Mouse (Mus musculus) intestine, embryonic 16.5 days (tissue): ENCODE measurements at regions not wholly inside any gene's neighbourhood (a gene's known extent, or its start where the extent isn't known, plus 50 kb on each side); places are given as distances from the start of the nearest gene placed in this dataset.

Experiments used
- ATAC-seq: fragments of 200-750 bp; cut with Nextera tagmentation; 2 replicates; pipeline ENCODE4 v1.8.0; 2017; ENCODE audit warnings: moderate TSS enrichment, moderate library complexity
- H3K27ac ChIP-seq: fragments of 300-500 bp; sonication (generic); 2 replicates; pipeline ENCODE4 v1.5.1; 2014; ENCODE audit warnings: mild to moderate bottlenecking, low read length
- H3K27me3 ChIP-seq: fragments of 300-500 bp; sonication (generic); replicated peaks from 2 replicates; pipeline ENCODE4 v1.6.1; 2014; ENCODE audit warnings: low read length, control low read depth, mixed read lengths; ENCODE audit not compliant: control insufficient read depth, insufficient read depth
- H3K36me3 ChIP-seq: fragments of 300-500 bp; sonication (generic); 2 replicates; pipeline ENCODE4 v1.6.1; 2014; ENCODE audit warnings: low read length, control low read depth; ENCODE audit not compliant: control insufficient read depth, insufficient read depth
- H3K4me1 ChIP-seq: fragments of 300-500 bp; sonication (generic); 2 replicates; pipeline ENCODE4 v1.6.1; 2014; ENCODE audit warnings: low read length, control low read depth, mixed read lengths; ENCODE audit not compliant: control insufficient read depth, insufficient read depth
- H3K4me2 ChIP-seq: fragments of 300-500 bp; sonication (generic); 2 replicates; pipeline ENCODE4 v1.6.1; 2014; ENCODE audit warnings: low read depth, low read length, control low read depth
- H3K4me3 ChIP-seq: fragments of 300-500 bp; sonication (generic); 2 replicates; pipeline ENCODE4 v1.5.1; 2014; ENCODE audit warnings: mild to moderate bottlenecking, low read length
- H3K9ac ChIP-seq: fragments of 300-500 bp; sonication (generic); 2 replicates; pipeline ENCODE4 v1.6.1; 2014; ENCODE audit warnings: low read depth, low read length
- H3K9me3 ChIP-seq: fragments of 300-500 bp; sonication (generic); 2 replicates; pipeline ENCODE4 v1.6.1; 2016; ENCODE audit warnings: low read length, control low read depth; ENCODE audit not compliant: control insufficient read depth
- WGBS: fragments of 180-500 bp; shearing (Covaris S2); extraction: QIAGEN DNeasy Blood & Tissue Kit; methylation state at CpG from one replicate; pipeline ENCODE4 v1.1.7; 2014; 5-methylcytosine and 5-hydroxymethylcytosine counted together

DNA sequence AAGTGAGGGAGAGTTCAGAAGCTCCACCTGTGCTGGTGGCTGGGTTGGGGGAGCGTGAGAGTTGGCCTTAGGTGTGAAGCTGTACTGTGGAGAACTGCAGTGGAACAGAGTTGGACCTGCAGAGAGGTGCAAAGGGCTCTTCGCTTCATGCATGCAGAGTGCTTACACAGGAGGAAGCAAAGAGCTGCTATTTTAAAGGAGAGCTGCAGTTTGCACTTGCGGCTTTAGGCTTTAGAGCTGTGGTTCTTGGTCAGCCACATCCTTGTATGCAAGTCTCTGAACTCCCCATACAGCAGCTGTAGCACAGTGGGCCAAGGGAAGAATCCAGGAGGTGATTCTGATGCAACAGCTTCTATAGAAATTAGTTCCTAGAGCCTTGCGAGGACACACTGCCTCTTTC lies 334.0 kb upstream of the Id2 start:
- WGBS, result 95% methylated on average over 4 of the region's 4 CpGs

DNA sequence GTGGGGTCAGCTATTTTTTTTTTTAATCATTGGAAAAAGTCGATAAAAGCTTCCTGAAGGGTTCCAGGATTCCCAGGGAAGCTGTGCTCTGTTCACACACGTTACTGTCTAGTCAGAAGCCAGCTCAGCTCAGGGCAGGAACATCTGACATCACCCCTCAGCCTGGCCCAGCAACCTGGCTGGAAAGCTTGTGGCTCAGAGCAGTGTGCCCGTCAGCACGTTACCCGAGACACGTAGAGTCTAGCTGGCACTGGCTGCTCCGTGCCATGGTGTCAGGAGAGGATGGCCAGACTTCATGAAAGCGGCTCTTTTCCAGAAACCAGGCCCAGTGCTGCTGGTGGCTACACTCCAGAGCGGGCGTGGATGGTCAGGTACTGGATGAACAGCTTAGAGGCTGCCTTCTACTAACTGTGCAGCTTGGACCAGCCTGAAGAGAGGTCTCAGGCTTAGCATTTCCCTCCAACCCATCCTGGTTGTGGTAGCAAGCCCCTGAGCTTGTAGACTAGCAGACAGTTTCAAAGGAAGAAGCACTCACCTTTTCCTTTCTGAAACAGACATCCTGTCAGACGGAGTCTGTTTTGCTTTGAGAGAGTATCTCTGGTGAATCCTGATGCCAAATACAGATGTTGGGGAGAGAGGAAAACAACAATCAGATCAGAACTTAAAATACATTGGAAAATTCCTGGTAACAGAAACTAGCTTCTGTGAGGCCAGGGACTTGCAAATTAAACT lies 331.1 kb upstream of the Id2 start:
- Histone ChIP-seq H3K4me2 (no peak overlapping the region), H3K4me3 (no peak overlapping the region), H3K27ac (no peak overlapping the region), H3K27me3 (no peaks in the 10 kb centered on the region), H3K9me3 (no peaks in the 10 kb centered on the region), H3K9ac (no peak overlapping the region), H3K4me1 (no peaks in the 10 kb centered on the region), H3K36me3 (no peaks in the 10 kb centered on the region)
- ATAC-seq, result no peak
- 81% methylated on average over 11 of the region's 11 CpGs for WGBS

More for the DNA sequence above, 334.0 kb upstream of the Id2 start:
- Histone ChIP-seq H3K4me3 (no peak overlapping the region), H3K9ac (no peak overlapping the region), H3K27ac (no peak overlapping the region), H3K4me1 (no peaks in the 10 kb centered on the region), H3K4me2 (no peak overlapping the region), H3K27me3 (no peaks in the 10 kb centered on the region), H3K9me3 (no peaks in the 10 kb centered on the region), H3K36me3 (no peaks in the 10 kb centered on the region)
- ATAC-seq, result no peak

DNA sequence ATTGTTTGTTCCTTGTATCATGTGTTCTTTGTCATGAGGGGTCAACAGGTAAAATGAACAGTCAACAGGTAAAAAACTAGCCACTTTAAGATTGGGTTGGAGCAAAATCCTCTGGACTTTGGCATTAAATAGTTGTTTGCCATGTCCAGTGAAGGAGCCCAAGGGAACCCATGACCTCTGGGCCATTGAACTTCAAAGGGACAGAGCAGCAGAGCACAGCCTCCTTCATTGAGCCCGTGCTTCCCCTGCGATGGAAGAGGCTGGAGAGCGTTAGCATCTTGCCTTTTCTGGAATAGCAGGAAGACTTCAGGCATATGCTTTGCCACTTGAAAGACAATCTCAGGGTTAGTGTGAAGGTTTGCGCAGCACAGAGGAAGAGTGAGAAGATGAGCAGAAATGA lies 320.4 kb upstream of the Id2 start:
- Histone ChIP-seq H3K27ac (no peak overlapping the region), H3K9ac (no peak overlapping the region), H3K27me3 (no peaks in the 10 kb centered on the region), H3K9me3 (no peaks in the 10 kb centered on the region), H3K4me1 (no peaks in the 10 kb centered on the region), H3K4me2 (no peak overlapping the region), H3K4me3 (no peak overlapping the region), H3K36me3 (no peaks in the 10 kb centered on the region)
- no peak for ATAC-seq
- WGBS, result 81% methylated on average over 4 of the region's 4 CpGs

DNA sequence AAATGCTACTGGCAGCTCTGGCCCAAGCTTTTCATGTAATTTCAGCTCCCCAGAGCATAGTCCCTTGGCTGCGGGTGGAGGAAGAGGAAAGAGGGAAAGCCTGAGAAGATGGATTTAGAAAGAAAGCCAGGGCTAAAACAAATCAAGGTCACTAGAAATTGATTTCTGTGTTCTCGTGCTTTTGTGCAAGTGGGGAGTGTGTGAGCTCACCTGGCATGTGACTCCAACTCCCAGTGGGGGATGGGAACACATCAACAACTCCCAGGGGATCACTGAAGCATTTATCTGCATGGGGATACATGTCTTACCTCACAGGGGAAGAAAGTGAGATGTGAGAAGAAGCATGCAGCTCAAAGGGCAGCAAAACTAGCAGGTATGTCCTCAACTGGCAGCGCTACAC lies 319.6 kb upstream of the Id2 start:
- no peaks in the 10 kb centered on the region for H3K4me1 ChIP-seq
- no peaks in the 10 kb centered on the region for H3K27me3 ChIP-seq
- H3K36me3 ChIP-seq, result no peaks in the 10 kb centered on the region
- H3K9ac ChIP-seq, result no peak overlapping the region
- 60% methylated on average over 3 of the region's 3 CpGs for WGBS
- no peak overlapping the region for H3K4me2 ChIP-seq
- ATAC-seq, result no peak
- H3K9me3 ChIP-seq, result no peaks in the 10 kb centered on the region
- H3K4me3 ChIP-seq, result no peak overlapping the region
- H3K27ac ChIP-seq, result no peak overlapping the region

DNA sequence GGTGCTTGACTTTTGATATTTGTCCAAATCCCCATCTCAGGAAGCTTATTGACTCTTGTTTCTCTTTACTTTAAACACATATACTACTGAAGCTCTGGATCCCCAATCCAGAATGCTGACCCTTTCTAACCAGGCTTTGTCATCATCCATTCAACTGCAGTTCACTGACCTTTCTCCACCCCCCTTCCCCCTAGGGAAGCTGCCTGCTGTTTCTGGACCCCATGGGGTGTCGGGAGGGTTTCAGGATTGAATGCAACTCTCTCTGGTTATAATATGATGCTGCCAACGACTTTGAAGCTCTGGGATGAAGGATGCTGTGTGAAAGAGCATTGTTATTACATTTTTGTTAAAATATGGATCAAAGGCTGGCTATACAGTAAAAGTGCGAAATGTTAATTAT lies 318.7 kb upstream of the Id2 start:
- no peak overlapping the region for H3K9ac ChIP-seq
- no peaks in the 10 kb centered on the region for H3K27me3 ChIP-seq
- H3K4me1 ChIP-seq, result no peaks in the 10 kb centered on the region
- H3K36me3 ChIP-seq, result no peaks in the 10 kb centered on the region
- no peaks in the 10 kb centered on the region for H3K9me3 ChIP-seq
- no peak overlapping the region for H3K4me2 ChIP-seq
- no peak overlapping the region for H3K4me3 ChIP-seq
- WGBS, result 50% methylated on average over 3 of the region's 3 CpGs
- no peak overlapping the region for H3K27ac ChIP-seq
- ATAC-seq, result no peak

DNA sequence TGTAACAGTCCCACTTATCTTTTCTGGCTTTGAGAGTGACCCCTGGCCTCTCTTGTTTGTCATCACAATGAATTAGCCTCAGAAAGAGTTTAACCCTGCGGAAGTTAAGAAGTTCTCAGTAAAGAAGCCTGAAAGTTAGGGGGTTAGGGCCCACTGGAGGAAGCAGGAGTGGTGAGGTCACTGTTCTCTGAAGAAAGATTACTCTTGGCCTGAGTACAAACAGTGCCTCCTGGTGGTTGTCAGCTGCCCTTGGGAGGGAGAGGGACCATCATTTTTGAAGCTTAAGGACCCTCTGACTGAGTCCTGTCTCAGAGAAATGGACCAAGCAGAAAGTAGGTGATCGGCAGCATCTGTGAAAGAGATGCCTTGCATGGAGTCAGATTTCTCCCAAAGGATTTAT lies 318.3 kb upstream of the Id2 start:
- ATAC-seq, result no peak
- Histone ChIP-seq H3K9me3 (no peaks in the 10 kb centered on the region), H3K27me3 (no peaks in the 10 kb centered on the region), H3K4me2 (no peak overlapping the region), H3K9ac (no peak overlapping the region), H3K27ac (no peak overlapping the region), H3K36me3 (no peaks in the 10 kb centered on the region), H3K4me1 (no peaks in the 10 kb centered on the region), H3K4me3 (no peak overlapping the region)
- 29% methylated on average over 2 of the region's 2 CpGs for WGBS

DNA sequence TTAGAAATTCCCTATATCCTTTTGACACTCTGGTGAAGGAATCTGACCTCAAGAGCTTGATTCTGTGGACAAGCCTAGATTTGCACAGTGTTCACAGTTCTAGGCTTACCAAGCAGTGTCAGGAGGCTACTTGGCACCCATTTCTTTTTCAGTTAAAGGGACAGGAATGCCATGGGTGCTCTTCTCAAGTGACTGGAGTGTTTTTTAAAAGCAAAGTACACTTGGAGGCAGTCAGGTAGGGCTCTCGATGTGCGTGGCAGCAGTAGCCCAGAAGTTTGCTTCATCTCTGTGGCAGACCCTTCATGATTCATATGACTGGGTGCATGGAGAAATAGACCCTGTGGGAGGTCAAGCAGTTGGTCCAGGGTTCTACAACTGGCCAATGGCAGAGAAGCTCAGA lies 310.4 kb upstream of the Id2 start:
- Histone ChIP-seq H3K27ac (no peak overlapping the region), H3K4me3 (no peak overlapping the region), H3K4me2 (no peak overlapping the region), H3K4me1 (no peaks in the 10 kb centered on the region), H3K27me3 (no peaks in the 10 kb centered on the region), H3K9me3 (no peaks in the 10 kb centered on the region), H3K9ac (no peak overlapping the region), H3K36me3 (no peaks in the 10 kb centered on the region)
- ATAC-seq, result no peak
- WGBS, result 93% methylated on average over 2 of the region's 2 CpGs

DNA sequence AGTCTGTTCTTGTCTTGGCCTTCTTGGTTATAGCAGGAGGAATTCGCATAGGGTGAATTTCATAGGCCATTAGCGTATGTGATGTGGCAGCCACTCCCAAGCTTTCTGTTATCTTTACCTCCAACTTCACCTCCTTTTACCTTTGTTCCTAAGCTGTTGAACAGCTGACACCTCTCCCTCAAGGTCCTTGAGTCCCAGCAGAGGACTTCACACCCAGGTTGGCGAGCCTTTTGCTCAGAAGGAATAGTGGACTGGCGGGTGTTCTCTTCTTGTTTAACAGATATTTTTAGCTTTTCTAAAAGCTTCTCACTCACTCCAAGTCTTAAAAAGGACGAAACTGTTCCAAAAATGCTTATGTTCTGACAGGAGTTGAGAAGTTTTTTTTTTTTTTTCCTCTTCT lies 303.4 kb upstream of the Id2 start:
- Histone ChIP-seq H3K36me3 (no peaks in the 10 kb centered on the region), H3K4me2 (no peak overlapping the region), H3K4me1 (no peaks in the 10 kb centered on the region), H3K4me3 (no peak overlapping the region), H3K27me3 (no peaks in the 10 kb centered on the region), H3K9me3 (no peaks in the 10 kb centered on the region), H3K9ac (no peak overlapping the region), H3K27ac (no peak overlapping the region)
- peak; percentile 31; the same call in 1 of the 2 replicates for ATAC-seq
- 76% methylated on average over 5 of the region's 5 CpGs for WGBS

DNA sequence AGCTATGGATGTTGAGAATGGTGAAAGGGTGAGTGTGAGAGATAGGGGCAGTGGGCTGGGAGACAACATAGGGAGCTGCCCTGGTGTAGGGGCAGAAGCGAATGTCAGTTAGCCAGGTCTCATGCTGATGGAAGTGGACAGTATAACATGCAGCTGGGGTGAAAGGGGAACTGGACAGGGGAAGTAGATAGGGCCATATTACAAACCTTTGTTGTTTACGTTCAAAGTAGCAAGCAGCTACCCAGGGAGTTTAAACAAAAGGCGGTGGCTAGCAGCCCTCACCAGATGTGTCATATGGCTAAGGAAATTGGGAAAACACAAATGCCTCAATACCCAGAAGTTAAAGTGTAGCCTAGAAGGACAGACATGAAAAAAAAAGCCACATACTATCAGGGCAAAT lies 301.8 kb upstream of the Id2 start:
- ATAC-seq, result no peak
- H3K36me3 ChIP-seq, result no peaks in the 10 kb centered on the region
- no peak overlapping the region for H3K27ac ChIP-seq
- no peaks in the 10 kb centered on the region for H3K4me1 ChIP-seq
- no peak overlapping the region for H3K4me2 ChIP-seq
- 72% methylated on average over 3 of the region's 3 CpGs for WGBS
- no peak overlapping the region for H3K9ac ChIP-seq
- no peaks in the 10 kb centered on the region for H3K27me3 ChIP-seq
- no peak overlapping the region for H3K4me3 ChIP-seq
- no peaks in the 10 kb centered on the region for H3K9me3 ChIP-seq

DNA sequence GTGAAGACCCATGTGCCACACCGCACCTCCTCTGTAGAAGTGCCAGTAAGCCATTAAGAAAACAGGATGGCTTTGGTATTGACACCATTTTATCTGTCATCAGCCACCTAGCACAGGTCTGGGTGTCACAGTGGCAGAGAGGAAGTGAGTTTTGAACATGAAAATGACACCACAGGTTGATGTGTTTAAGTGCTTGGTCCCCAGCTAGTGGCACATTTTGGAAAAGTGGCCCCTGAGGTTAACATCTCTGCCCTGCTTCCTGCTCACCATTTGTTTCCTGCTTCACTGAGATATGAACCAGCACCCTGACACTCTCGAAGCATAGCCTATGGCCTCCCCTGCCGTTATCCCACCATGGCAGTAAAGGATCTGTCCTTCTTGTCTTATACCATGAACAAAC lies 297.4 kb upstream of the Id2 start:
- Histone ChIP-seq H3K9ac (no peak overlapping the region), H3K4me2 (no peak overlapping the region), H3K4me1 (no peaks in the 10 kb centered on the region), H3K27me3 (no peaks in the 10 kb centered on the region), H3K4me3 (no peak overlapping the region), H3K36me3 (no peaks in the 10 kb centered on the region), H3K9me3 (no peaks in the 10 kb centered on the region), H3K27ac (no peak overlapping the region)
- 88% methylated on average over 3 of the region's 3 CpGs for WGBS
- no peak for ATAC-seq
